Mouse (Mus musculus) common myeloid progenitor, adult 5-6 weeks (primary cell): ENCODE data around the gene Evc2. TPM values are rescaled to one million over a fixed set of nuclear protein-coding genes. Genes with fewer than 3 reads are reported as not detected.

Experiments
- ATAC-seq: replicated peaks from 2 replicates; pipeline ENCODE4 v1.8.0; 2016; ENCODE audit warnings: low read depth, mild to moderate bottlenecking, moderate TSS enrichment, inconsistent platforms; ENCODE audit not compliant: poor library complexity, severe bottlenecking
- total RNA-seq: library from RNA; stranded (forward); fragments of 200-1000, 187-1606 nt; gene quantifications from 2 replicates; pipeline ENCODE4 v1.2.3, GENCODE M21; 2017

The Evc2 gene
- 0.37 TPM in 1 of 2 replicates, not detected in the other for total RNA-seq

GRCm38 (mm10) chr5:37338288-37338687, at the start of gene Evc2:
TSS of gene Evc2 (plus strand) at chr5:37338499.
- ATAC-seq: no peak

GRCm38 (mm10) chr5:37289236-37289635, 49.1 kb upstream of the Evc2 start:
- peak; percentile 65; the same call in 1 of the 2 replicates for ATAC-seq

GRCm38 (mm10) chr5:37290983-37291382, 47.3 kb upstream of the Evc2 start:
- no peak for ATAC-seq

GRCm38 (mm10) chr5:37296717-37297116, 41.6 kb upstream of the Evc2 start:
- ATAC-seq: no peak

GRCm38 (mm10) chr5:37298370-37298769, 39.9 kb upstream of the Evc2 start:
- 0 out of 2 replicates have a peak, but pooled peaks have one; percentile 29 for ATAC-seq

GRCm38 (mm10) chr5:37310026-37310425, 28.3 kb upstream of the Evc2 start:
- ATAC-seq: no peak

GRCm38 (mm10) chr5:37312980-37313722, 25.1 kb upstream of the Evc2 start:
- ATAC-seq: no peak

- no peak for ATAC-seq
These were observed 19.6 kb upstream of the Evc2 start for GRCm38 (mm10) chr5:37318715-37319114.

- no peak for ATAC-seq
These were observed 18.1 kb upstream of the Evc2 start for GRCm38 (mm10) chr5:37320174-37320573.

GRCm38 (mm10) chr5:37320761-37321160, 17.5 kb upstream of the Evc2 start:
- no peak for ATAC-seq

GRCm38 (mm10) chr5:37326675-37327074, 11.6 kb upstream of the Evc2 start:
- no peak for ATAC-seq

GRCm38 (mm10) chr5:37330449-37331132, 7.7 kb upstream of the Evc2 start:
- no peak for ATAC-seq

- ATAC-seq: no peak
These were observed 7.2 kb upstream of the Evc2 start for GRCm38 (mm10) chr5:37331133-37331505.

- ATAC-seq: no peak
These were observed 6.2 kb upstream of the Evc2 start for GRCm38 (mm10) chr5:37332066-37332465.

- ATAC-seq: no peak
These were observed 3.2 kb upstream of the Evc2 start for GRCm38 (mm10) chr5:37335061-37335460.

GRCm38 (mm10) chr5:37336485-37337105, 1.7 kb upstream of the Evc2 start, which contains the start of gene Evc:
TSS of gene Evc (minus strand) at chr5:37336894.
- no peak for ATAC-seq

- ATAC-seq: no peak
These were observed 603 bp upstream of the Evc2 start for GRCm38 (mm10) chr5:37337696-37338095.

GRCm38 (mm10) chr5:37343962-37344361, 5.7 kb downstream of the Evc2 start:
- ATAC-seq: no peak

- ATAC-seq: no peak
These were observed 13.5 kb downstream of the Evc2 start for GRCm38 (mm10) chr5:37351791-37352190.

GRCm38 (mm10) chr5:37354385-37354784, 16.1 kb downstream of the Evc2 start:
- ATAC-seq: no peak

- ATAC-seq: no peak
These were observed 17.7 kb downstream of the Evc2 start for GRCm38 (mm10) chr5:37356027-37356426.
